Mouse (Mus musculus) ES-Bruce4 (cell line): ENCODE measurements around the gene Serpinb3b. TPM values are rescaled to one million over a fixed set of nuclear protein-coding genes. Genes with fewer than 3 reads are reported as not detected.
"Not testable (repeated sequence)": the region's sequence is repeated elsewhere in the genome, so short reads cannot be mapped to it uniquely, and the experiment has no call there.

ENCODE experiments used
- H3K27ac ChIP-seq: 2 replicates; pipeline ENCODE4 v1.5.1; 2012; ENCODE audit warnings: low read length, inconsistent platforms; ENCODE audit not compliant: insufficient read depth
- H3K27me3 ChIP-seq: 2 replicates; pipeline ENCODE4 v1.6.1; 2012; ENCODE audit warnings: mild to moderate bottlenecking, low read length, inconsistent platforms; ENCODE audit not compliant: control insufficient read depth, poor library complexity, insufficient read depth, severe bottlenecking
- H3K36me3 ChIP-seq: 2 replicates; pipeline ENCODE4 v1.6.1; 2012; ENCODE audit warnings: inconsistent platforms, mild to moderate bottlenecking, low read length, moderate library complexity; ENCODE audit not compliant: control insufficient read depth, poor library complexity, insufficient read depth, severe bottlenecking
- H3K4me1 ChIP-seq: one replicate; pipeline ENCODE4 v1.8.1; 2011; ENCODE audit warnings: low read length; ENCODE audit not compliant: control insufficient read depth, insufficient read depth
- H3K4me3 ChIP-seq: 2 replicates; pipeline ENCODE4 v1.5.1; 2011; ENCODE audit warnings: low read depth, mild to moderate bottlenecking, low read length
- H3K9ac ChIP-seq: 2 replicates; pipeline ENCODE4 v1.6.1; 2012; ENCODE audit warnings: low read depth, mild to moderate bottlenecking, inconsistent platforms; ENCODE audit not compliant: poor library complexity, severe bottlenecking
- H3K9me3 ChIP-seq: replicated peaks from 2 replicates; pipeline ENCODE4 v1.6.1; 2012; ENCODE audit warnings: mild to moderate bottlenecking, low read length, inconsistent platforms; ENCODE audit not compliant: control insufficient read depth, poor library complexity, insufficient read depth, severe bottlenecking
- polyA plus RNA-seq: library from polyadenylated mRNA; stranded (reverse); fragments of >200 nt; gene quantifications from 2 replicates; pipeline ENCODE4 v1.2.4, GENCODE M21; 2011; ENCODE audit warnings: low read depth; ENCODE audit not compliant: missing spikeins, insufficient read depth, insufficient read length

Serpinb3b gene
- polyA plus RNA-seq, result not detected in 2 replicates

GRCm38 (mm10) chr1:107278261-107278660 lies at the start of gene Serpinb3b, which contains the start of gene Serpinb3c:
TSS of gene Serpinb3b (minus strand) at chr1:107278361.
TSS of gene Serpinb3c (minus strand) at chr1:107278371.
- not testable (repeated sequence) for H3K9me3 ChIP-seq, H3K4me1 ChIP-seq, H3K27ac ChIP-seq, H3K36me3 ChIP-seq, H3K9ac ChIP-seq, H3K4me3 ChIP-seq, H3K27me3 ChIP-seq

GRCm38 (mm10) chr1:107243170-107243569 lies 35.0 kb downstream of the Serpinb3b start:
- H3K4me3 ChIP-seq, H3K27ac ChIP-seq, H3K9me3 ChIP-seq, H3K27me3 ChIP-seq, H3K36me3 ChIP-seq, H3K9ac ChIP-seq, H3K4me1 ChIP-seq: not testable (repeated sequence)

- not testable (repeated sequence) for H3K36me3 ChIP-seq, H3K27ac ChIP-seq, H3K4me1 ChIP-seq, H3K4me3 ChIP-seq, H3K9ac ChIP-seq, H3K27me3 ChIP-seq, H3K9me3 ChIP-seq
These were observed 60.9 kb downstream of the Serpinb3b start for GRCm38 (mm10) chr1:107217276-107217675.

GRCm38 (mm10) chr1:107127453-107127852 lies 150.7 kb downstream of the Serpinb3b start:
- H3K27ac ChIP-seq, H3K4me1 ChIP-seq, H3K4me3 ChIP-seq, H3K36me3 ChIP-seq, H3K27me3 ChIP-seq, H3K9me3 ChIP-seq, H3K9ac ChIP-seq: not testable (repeated sequence)

Other genes with a start within 250 kb of the Serpinb3b start
- gene Serpinb3a, start 226.1 kb downstream of the Serpinb3b start, polyA plus RNA-seq, result not detected in 2 replicates
- not detected in 2 replicates for gene Serpinb3d, start 194.9 kb downstream of the Serpinb3b start, polyA plus RNA-seq
- gene Serpinb3c, start within 50 bp of the Serpinb3b start, polyA plus RNA-seq, result not detected in 2 replicates
- not detected in 2 replicates for gene Serpinb11, start 82.8 kb upstream of the Serpinb3b start, polyA plus RNA-seq
- gene Serpinb7, start 121.3 kb upstream of the Serpinb3b start, polyA plus RNA-seq, result 1.4 and 3.0 TPM in 2 replicates
- gene Serpinb2, start 233.1 kb upstream of the Serpinb3b start, polyA plus RNA-seq, result not detected in 2 replicates